ENCODE assay signal across 11 mouse cellular contexts in the genomic region with DNA sequence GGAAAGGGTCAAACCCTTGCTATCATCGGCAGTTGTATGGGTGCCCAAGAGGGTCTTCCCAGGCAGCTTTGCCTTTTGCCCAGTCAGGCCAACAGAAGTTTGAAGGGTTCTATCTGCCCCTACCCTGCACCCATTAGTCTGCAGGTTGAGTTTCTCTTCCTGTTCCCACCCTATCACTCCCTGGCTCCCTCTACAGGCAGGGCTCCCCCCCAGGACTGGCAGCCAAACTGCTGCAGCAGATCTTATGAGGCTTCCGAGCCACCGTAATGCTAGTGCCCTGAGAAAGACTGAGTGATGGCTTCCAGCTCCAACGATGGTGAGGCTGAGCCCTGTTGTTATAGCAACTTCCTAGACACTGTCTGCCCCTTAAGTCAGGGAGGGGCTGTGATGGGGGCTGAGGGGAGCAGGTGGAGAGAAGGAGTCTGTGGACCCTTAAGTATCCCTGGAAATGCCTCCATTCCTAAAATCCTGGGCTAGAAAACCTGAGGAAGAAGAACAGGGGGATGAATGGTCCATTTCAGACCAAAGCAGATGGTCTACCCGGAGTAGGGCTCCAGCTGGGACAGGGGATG. TPM values are rescaled to one million over a fixed set of nuclear protein-coding genes. Genes with fewer than 3 reads are reported as not detected.
DNase-seq lines count a peak whose midpoint lies in the region; TF ChIP-seq lines count a peak whose summit lies in the region.
"Had no signal": no experiment of that assay in that cellular context is flagged by ENCODE, and none has a peak within 500 bp of the region (broad histone marks: within the 10 kb centered on the region; RNA-seq: fewer than 3 reads in every experiment).

No protein-coding gene starts in this region.

- WGBS in embryonic facial prominence, embryonic 10.5 days = 90% methylated on average over 5 of the region's 5 CpGs

- DNase-seq in gastrocnemius, adult 2 months = peak; percentile 59
- DNase-seq in gastrocnemius, postnatal 4 days (ENCODE audit: low spot score in 2 of 2) = no peak
- DNase-seq in layer of hippocampus, adult 2 months (ENCODE audit: low spot score in 2 of 2) = no peak
- DNase-seq in layer of hippocampus, postnatal 36 days = no peak
- DNase-seq in A20 (ENCODE audit: low read depth, low spot score) = peak; percentile 36
- DNase-seq in embryonic facial prominence, embryonic 10.5 days (ENCODE audit: low spot score) = no peak
- DNase-seq in frontal cortex, postnatal 14 days (ENCODE audit: low spot score in 2 of 2) = no peak
- DNase-seq in frontal cortex, postnatal 36 days (ENCODE audit: low spot score in 2 of 2) = no peak
- DNase-seq: cerebellum, adult 18-20 months; gastrocnemius, postnatal 14 days had no signal

- H3K9me3 ChIP-seq in embryonic facial prominence, embryonic 10.5 days = no peaks in the 10 kb centered on the region

- H3K4me3 ChIP-seq in gastrocnemius, adult 2 months = no peak overlapping the region; the same call in 1 of the 2 replicates
- H3K4me3 ChIP-seq in layer of hippocampus, adult 2 months = no peak overlapping the region; the same call in 1 of the 2 replicates
- H3K4me3 ChIP-seq in embryonic facial prominence, embryonic 10.5 days = 0 out of 2 replicates have a peak overlapping the region, but pooled peaks have one; percentile 1

- intact Hi-C loops in gastrocnemius, adult 2 months (cut with DNase I) = loop anchor here (5.0 kb wide), 1 partner anchor 35 kb away; a partner anchor contains a TSS

- TF ChIP-seq CTCF in gastrocnemius, adult 2 months (IDR thresholded peaks at IDR 0.05) = peak; percentile 48
- TF ChIP-seq CTCF in layer of hippocampus, adult 2 months (conservative IDR thresholded peaks at IDR 0.05) = peak; percentile 65

- H3K36me3 ChIP-seq in embryonic facial prominence, embryonic 10.5 days (replicated peaks) = peaks cover 48% of the 10 kb centered on the region

- H3K27ac ChIP-seq in gastrocnemius, adult 2 months = peak overlapping the region; percentile 92
- H3K27ac ChIP-seq in layer of hippocampus, adult 2 months = peak overlapping the region; percentile 77
- peak overlapping the region; percentile 41; the same call in 1 of the 2 replicates for H3K27ac ChIP-seq in embryonic facial prominence, embryonic 10.5 days (replicated peaks)

- H3K4me1 ChIP-seq in embryonic facial prominence, embryonic 10.5 days = peaks cover 46% of the 10 kb centered on the region

- no peaks in the 10 kb centered on the region for H3K27me3 ChIP-seq in embryonic facial prominence, embryonic 10.5 days (replicated peaks; ENCODE audit: low read depth, poor library complexity, severe bottlenecking)

RNA-seq across cellular contexts. Expression of a gene that starts 4.1 kb away (rescaled TPM):
- 100 to 1,000 TPM; 137 to 165 TPM for total RNA-seq in gastrocnemius, adult 2 months (2021)
- 100 to 1,000 TPM; 837 to 892 TPM for total RNA-seq in gastrocnemius, postnatal 4 days (2021)
- total RNA-seq in layer of hippocampus, adult 2 months (2021) = 100 to 1,000 TPM; 256 to 257 TPM
- total RNA-seq in layer of hippocampus, postnatal 36 days (2021) = 100 to 1,000 TPM; 239 to 256 TPM
- polyA plus RNA-seq in embryonic facial prominence, embryonic 10.5 days (2016; fragmentation: Nextera tagmentation; extraction: Ambion mirVana) = 150 and 153 TPM in 2 replicates

RNA-seq across cellular contexts. Expression of a gene that starts 20.6 kb away (rescaled TPM):
- 10 to 100 TPM; 15.1 to 19.8 TPM for total RNA-seq in gastrocnemius, adult 2 months (2021)
- 10 to 100 TPM; 40.7 to 44.4 TPM for total RNA-seq in gastrocnemius, postnatal 4 days (2021)
- total RNA-seq in layer of hippocampus, adult 2 months (2021) = 10 to 100 TPM; 40.7 to 41.2 TPM
- 10 to 100 TPM; 42.1 to 43.1 TPM for total RNA-seq in layer of hippocampus, postnatal 36 days (2021)
- 12.1 and 12.2 TPM in 2 replicates for polyA plus RNA-seq in embryonic facial prominence, embryonic 10.5 days (2016; fragmentation: Nextera tagmentation; extraction: Ambion mirVana)

RNA-seq across cellular contexts. Expression of a gene that starts 21.6 kb away (rescaled TPM):
- total RNA-seq in gastrocnemius, adult 2 months (2021) = under 1 TPM; 0.23 to 0.42 TPM
- 10 to 100 TPM; 14.9 to 17.2 TPM for total RNA-seq in gastrocnemius, postnatal 4 days (2021)
- total RNA-seq in layer of hippocampus, adult 2 months (2021) = under 1 TPM; 0.44 to 0.82 TPM
- total RNA-seq in layer of hippocampus, postnatal 36 days (2021) = under 1 TPM; 0.32 to 0.48 TPM
- 95.4 and 105 TPM in 2 replicates for polyA plus RNA-seq in embryonic facial prominence, embryonic 10.5 days (2016; fragmentation: Nextera tagmentation; extraction: Ambion mirVana)

RNA-seq across cellular contexts. Expression of a gene that starts 21.9 kb away (rescaled TPM):
- total RNA-seq in gastrocnemius, adult 2 months (2021) = under 1 TPM; 0.64 to 0.84 TPM
- total RNA-seq in gastrocnemius, postnatal 4 days (2021) = under 1 TPM; 0.22 to 0.23 TPM
- total RNA-seq in layer of hippocampus, adult 2 months (2021) = under 1 TPM; 0.44 to 0.87 TPM
- total RNA-seq in layer of hippocampus, postnatal 36 days (2021) = under 1 TPM; 0.43 to 0.47 TPM
- polyA plus RNA-seq in embryonic facial prominence, embryonic 10.5 days (2016; fragmentation: Nextera tagmentation; extraction: Ambion mirVana) = 0.54 and 1.0 TPM in 2 replicates
- total RNA-seq: megakaryocyte-erythroid progenitor cell, adult 5-6 weeks had no signal

RNA-seq across cellular contexts. Expression of a gene that starts 24.4 kb away (rescaled TPM):
- under 1 TPM in 1 of 2 experiments, not detected in 1; 0.48 TPM for total RNA-seq in gastrocnemius, adult 2 months (2021)
- total RNA-seq in gastrocnemius, postnatal 4 days (2021) = under 1 TPM in 1 of 2 experiments, not detected in 1; 0.44 TPM
- total RNA-seq in layer of hippocampus, adult 2 months (2021) = under 1 TPM; 0.66 to 0.82 TPM
- total RNA-seq in layer of hippocampus, postnatal 36 days (2021) = under 1 TPM; 0.40 to 0.75 TPM
- polyA plus RNA-seq in embryonic facial prominence, embryonic 10.5 days (2016; fragmentation: Nextera tagmentation; extraction: Ambion mirVana) = 0.60 and 1.0 TPM in 2 replicates
- total RNA-seq: gastrocnemius, postnatal 14 days had no signal

Comparison
In these comparisons a context has a peak if more than half of its experiments do, and no peak if none do; other contexts are left out.
1. DNase-seq: peak in gastrocnemius, adult 2 months (single experiment) and A20 (single experiment); none in gastrocnemius, postnatal 4 days (0 of 2), layer of hippocampus, adult 2 months (0 of 2), layer of hippocampus, postnatal 36 days (0 of 2), embryonic facial prominence, embryonic 10.5 days (single experiment), frontal cortex, postnatal 14 days (0 of 2) and frontal cortex, postnatal 36 days (0 of 2).
2. RNA of a gene that starts 21.6 kb away (total RNA-seq): 14.9 to 17.2 TPM in gastrocnemius, postnatal 4 days; 0.44 to 0.82 TPM in layer of hippocampus, adult 2 months, 0.32 to 0.48 TPM in layer of hippocampus, postnatal 36 days and 0.23 to 0.42 TPM in gastrocnemius, adult 2 months; every median in the first group is over 4 times any median in the second.
3. H3K27ac ChIP-seq: peak in every context shown above with its lines; median percentile 92 in gastrocnemius, adult 2 months; 77 in layer of hippocampus, adult 2 months; 41 in embryonic facial prominence, embryonic 10.5 days.